Mouse (Mus musculus) adrenal gland, adult (tissue): ENCODE measurements at regions not wholly inside any gene's neighbourhood (a gene's known extent, or its start where the extent isn't known, plus 50 kb on each side); places are given as distances from the start of the nearest gene placed in this dataset.

Experiments used
- DNase-seq, 2 experiments: peaks; one replicate each; pipeline ENCODE4 v3.0.0; 2022 to 2023; ENCODE audit warnings: low spot score in 1 of 2; ENCODE audit not compliant: inconsistent age in 2 of 2

DNA sequence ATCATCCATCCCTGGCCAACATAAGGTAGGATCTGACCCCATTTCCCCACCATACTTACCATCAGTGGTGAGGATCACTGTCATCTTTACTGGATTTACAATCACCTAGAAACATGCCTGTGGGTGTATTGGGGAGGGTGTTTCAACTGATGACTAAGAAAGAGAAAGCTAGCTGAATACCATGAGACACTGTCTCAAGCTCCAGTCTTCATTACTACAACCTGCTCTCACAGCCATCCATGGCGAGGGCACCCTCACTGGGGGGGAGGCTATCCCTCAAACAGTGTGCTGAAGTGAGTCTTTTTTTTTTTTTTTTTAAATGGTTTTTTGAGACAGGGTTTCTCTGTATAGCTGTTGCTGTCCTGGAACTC is 154.9 kb downstream of the Qrsl1 start:
- DNase-seq, result no peak

DNA sequence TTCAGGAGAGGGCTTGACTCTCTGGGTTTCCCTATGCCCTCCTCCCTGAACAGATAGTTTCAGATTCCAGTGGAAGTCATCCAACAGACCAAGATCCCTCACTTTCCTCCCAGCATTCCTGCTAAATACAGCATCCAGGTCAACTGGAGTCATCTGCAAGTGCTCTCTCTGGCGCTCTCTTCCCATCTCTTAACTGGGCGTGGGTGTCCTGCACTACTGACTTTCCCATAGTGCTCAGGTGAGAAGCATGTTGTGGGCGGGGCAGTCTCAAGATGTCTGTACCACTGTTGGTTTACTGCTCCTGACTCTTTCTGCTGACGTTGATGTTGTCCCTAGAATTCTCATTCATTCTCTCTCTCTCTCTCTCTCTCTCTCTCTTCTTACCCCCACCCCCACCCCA is 154.0 kb downstream of the Qrsl1 start:
- DNase-seq, result no peak

DNA sequence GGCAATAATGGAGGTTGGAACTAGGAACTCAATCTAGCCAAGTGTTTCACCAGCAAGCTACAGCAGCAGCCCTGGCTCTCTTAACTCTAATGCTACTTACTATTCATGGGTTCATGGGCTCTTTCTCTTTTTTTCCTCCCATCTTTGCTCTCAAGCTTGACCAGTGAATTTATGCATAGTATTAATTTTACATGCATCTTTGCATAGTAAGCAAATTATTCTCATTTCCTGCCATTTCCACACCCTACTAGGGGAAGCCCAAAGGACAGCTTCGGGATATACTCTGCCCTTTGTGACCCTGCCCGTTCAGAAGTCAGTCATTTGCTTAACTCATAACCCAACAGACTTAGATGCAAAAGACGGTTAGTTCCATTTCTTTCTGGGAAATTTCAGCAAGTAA is 153.2 kb downstream of the Qrsl1 start:
- DNase-seq, result no peak

DNA sequence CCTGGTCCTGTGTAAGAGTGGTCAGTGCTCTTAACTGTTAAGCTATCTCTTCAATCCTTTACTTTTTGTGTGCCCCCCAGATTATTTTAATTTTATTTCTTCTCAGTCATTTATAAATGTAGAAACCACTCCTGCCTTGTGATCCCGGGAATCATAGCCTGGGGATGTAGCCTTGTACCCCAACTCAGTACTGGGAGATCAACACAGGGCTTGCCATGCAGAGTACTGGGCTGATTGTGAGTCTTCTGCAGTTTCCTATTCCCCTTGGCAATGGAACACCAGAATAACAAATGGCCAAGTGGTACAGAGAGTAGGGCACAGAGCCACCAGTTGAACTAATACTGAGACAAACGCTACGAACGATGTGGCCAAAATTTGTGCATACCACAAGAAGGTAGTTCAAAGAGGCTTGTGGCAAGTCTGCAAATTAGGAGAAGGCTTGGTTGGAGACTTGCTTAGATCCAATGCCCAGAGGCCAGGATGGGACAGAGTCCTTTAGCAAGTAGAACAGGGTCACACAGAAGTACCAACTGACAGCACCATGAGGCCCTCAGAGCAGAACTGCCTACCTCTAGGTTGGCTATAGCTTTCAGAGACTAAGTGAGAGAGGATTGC is 151.9 kb downstream of the Qrsl1 start:
- DNase-seq, result no peak

DNA sequence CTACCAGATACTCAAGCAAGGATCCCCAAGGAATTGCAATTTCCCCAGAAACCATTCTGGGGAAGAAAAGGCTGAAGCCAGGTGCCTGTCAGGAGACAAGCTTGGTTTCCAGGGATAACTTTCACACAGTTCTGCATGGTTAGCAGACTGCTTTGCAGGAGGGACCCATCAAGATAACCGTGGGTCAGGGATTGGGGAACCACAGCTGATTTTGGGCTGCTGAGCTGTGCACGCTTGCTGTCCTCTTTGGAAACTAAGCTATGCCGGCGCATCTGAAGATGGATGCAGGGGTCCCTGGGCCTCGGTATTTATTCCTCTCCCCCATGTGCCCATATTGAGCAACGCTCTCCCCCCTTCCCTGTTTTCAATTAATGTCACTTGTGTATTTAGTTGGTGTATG is 151.1 kb downstream of the Qrsl1 start:
- DNase-seq, result no peak

DNA sequence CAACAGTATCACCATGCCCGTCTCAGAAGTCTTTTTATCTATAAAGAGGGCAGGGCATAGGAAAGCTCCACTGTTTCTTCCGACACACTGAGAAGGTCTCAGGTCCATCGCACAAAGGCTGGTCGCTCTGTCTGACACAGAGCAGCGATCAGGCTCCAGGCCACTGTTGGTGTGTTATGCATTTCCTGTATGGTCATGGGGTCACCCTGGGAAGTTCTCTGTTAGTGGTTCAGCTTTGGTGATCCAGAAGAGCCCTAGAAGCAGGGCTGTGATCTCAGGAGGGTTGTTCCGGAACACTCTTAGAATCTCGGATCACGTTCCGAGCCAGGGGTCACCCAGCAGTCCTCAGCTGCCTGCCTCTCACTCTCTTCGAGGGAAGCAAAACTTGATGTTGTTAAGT is 150.7 kb downstream of the Qrsl1 start:
- no peak for DNase-seq

DNA sequence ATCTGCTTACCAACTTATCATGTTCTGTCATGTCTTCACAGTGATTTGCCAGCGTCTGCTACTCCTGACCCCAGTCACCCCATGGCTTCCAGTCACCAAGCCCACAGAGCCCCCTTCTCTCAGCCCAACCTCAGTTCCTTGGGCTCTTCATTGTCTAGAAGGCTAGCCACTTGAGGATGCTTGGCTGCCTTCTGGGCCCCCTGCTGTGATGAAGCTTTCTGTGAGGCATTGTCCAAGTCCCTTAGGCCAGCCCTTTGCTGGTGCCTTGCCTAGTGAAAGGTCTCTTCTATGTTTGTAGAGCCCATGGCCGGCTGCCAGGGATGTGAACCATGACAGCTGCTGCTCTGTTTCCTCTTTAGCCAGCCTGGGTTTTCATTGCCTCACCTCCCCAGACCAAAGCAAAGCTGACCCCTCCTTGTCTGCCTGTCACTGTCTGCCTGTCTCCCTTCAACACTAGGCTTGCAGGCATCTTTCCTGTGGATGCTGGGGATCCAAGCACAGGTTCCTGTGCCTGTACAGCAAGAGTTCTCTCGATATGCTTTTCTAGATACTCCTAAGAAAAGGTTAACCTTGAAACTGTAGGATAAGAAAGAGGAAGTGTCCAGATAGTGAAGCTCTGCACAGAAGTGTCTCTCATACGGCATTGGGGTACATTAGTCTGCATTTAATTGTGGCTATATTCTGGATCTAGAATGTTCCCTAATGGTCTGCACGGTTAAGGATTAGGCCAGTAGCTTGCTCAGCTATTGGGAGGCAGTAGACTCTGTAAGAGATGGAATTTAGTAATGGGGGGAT is 149.5 kb downstream of the Qrsl1 start:
- DNase-seq, result peak; percentile 40 to 68

DNA sequence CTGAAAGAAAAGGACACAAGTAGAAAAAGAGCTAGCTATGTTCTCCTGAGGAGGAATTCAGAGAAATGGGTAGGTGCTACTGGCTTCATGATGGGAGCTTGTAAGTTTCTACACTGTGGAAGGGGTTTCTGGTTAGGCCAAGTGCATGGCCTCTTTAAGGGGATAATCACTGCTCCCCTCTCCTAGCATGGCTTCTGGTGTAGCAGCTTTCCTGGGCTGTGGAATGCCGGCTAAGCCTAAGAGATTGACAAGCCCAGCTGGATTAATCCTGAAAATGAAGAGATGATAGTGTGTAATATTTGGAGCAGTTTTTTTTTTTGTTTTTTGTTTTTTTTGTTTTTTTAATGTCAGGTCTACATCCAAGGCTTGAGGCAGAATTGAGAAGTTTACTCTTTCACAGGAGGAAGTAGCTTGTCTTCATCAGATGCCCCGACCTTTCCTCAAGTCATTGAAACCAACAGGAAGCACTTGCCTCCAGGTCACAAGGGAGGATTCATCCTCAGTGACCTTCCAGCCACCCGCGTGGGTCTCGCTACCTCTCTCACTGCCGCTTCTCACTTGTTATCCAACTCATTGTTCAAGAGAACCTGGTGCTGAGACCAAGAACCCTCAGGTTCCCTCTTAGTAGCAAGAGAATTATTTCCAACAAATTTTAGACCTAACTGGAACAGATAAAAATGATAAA is 144.5 kb downstream of the Qrsl1 start:
- no peak for DNase-seq

DNA sequence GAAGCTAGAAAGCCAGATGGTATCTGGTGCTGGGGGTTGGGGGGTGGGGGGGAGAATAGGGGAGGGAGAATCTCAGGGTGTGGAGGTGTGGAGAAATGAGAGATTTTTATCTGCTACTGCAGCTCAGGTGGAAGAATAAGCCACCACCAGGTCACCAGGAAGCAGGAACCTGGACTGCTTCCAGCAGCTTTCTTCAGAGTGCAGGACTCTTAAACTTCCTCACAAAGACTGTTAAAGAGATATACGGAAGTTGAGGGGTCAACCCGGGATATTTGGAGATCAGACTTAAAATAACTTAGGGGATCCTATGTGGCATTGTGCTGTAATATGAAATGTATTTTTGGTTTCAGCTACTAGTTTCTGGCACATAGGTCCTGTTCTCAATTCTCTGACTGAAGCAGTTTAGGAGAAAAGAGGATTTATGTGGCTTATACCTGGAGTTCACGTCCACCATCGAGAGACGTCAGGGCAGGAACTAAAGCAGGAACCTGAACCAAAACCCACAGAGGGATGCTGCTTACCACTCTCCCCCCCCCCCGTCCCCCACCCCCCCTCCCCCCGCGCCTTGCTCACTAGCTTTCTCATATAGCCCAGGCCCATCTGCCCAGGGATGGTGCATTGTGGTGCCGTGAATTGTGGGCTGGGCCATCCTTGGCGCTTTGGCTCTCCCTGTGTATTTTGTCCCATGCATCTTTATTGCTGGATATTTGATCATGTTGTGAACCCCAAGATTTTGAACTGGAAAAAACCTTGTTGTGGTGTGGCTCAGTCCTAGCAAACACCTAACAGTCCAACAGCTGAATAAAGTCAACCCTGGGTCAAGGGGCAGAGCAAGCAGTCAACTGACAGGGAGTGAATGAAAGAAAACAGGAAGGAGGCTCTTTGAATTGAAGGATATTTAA is 143.2 kb downstream of the Qrsl1 start:
- DNase-seq, result peak; percentile 24 to 50

DNA sequence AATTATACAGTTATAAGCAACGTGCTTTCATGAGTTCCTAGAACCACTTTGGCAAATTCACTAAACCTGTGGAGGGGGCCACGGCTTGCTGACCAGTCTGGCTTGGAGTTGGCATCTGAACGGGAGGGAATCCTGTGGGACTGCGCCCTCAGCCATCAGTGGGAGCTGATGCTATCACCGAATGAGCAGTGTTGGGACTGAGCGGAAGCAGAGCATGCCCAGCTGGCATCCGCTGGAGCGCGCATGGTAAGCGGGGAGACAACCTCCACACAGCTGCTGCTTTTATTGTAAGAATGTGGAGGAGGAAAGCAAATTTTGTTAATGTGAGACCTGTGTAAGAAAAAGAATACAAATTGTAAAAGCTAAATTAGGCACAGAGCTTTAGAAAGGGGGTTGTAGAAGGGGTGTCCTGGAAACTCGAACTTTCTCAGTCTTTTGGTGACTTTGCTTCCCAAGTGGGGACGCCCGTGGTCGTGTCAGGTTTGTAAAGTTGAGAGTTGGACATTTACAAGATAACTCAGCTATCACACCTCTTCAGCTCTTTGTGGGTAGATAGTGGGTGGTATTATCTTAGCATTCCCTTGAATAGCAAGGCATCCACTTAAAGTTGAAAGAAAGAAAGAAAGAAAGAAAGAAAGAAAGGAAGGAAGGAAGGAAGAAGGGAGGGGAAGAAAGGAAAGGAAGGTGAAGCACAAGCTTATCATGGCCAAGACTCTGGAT is 142.2 kb downstream of the Qrsl1 start:
- DNase-seq, result no peak

DNA sequence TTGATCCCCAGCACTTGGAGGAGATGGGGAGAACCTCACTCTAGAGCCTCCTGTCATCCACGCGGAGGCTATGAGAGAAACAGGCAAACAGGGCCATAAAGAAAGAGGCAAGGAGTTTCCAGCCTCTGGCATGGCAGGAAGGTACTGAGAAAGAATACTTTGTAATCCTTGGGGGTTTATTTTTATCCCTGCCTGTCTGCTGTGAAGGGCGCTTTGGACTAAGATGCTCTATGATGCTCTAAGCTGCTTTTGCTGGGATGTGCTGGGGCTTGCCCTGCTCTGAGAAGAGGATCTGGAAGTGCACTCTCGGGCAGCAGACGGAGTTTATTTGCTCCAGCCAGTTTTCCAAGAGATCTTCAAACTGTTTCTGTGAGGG is 141.7 kb downstream of the Qrsl1 start:
- DNase-seq, result no peak

DNA sequence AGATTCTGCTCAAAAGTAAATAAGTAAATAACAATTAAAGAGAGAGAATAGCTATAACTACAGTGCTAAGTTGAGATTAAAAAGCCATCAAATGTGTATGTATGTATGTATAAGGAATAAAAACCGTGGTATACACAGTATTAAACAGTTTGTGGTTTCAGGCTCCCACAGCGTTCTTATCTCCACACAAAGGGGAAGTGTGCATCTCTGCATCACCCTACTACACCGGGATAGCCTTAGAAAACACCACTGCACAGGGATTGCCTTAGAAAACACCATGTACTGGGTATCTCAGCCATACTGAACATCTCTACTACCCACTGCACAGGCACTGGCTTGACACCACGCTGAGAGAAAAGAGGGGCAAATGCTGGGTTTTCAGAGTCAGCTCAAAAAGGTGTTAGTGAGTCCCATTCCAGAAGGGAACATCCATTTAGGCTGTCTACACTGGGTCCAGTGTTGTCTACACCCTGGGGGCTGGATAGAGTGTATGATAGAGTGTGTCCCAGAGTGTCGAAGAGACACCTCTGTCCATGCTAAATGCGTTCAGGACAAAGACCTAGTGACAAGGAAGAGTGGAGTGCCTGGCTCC is 139.5 kb downstream of the Qrsl1 start:
- DNase-seq, result no peak

DNA sequence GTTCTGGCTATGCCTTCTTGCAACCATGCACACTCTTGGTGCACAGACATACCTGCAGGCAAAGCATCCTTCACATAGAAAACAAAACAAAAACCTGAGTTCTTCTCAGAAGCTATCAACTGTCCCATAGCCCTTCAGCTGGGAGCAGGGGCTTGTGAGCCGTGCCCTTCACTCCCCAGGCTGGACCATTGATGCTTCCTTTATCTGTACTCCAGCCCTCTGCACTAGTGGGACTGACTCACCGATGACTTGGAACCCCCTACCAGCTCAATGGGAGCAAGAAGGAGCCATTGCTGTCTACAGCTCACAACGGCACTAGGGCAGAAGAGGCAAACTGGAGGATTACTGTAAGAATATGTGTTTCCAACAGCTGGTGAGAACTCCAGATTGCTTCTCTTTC is 137.0 kb downstream of the Qrsl1 start:
- no peak for DNase-seq

DNA sequence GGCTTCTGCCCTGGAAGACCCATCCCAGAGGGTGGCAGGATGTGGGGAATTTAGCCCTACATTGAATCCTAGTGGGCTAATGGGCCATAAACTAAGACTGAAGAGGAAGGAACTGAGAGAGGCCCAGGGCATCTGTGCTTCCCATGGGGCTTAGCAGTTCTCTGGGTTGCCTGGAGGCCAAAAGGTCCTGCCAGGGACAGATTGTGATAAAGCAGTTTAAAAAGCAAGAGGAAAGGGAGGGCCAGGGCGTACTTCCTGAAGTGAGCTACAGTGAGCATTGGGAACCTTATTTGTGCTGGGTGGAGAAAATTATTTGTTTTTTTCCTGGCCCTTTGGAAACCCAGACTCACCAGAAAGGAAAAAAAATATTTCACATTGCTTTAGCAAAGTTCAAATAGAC is 136.3 kb downstream of the Qrsl1 start:
- DNase-seq, result peak; percentile 40 to 43

DNA sequence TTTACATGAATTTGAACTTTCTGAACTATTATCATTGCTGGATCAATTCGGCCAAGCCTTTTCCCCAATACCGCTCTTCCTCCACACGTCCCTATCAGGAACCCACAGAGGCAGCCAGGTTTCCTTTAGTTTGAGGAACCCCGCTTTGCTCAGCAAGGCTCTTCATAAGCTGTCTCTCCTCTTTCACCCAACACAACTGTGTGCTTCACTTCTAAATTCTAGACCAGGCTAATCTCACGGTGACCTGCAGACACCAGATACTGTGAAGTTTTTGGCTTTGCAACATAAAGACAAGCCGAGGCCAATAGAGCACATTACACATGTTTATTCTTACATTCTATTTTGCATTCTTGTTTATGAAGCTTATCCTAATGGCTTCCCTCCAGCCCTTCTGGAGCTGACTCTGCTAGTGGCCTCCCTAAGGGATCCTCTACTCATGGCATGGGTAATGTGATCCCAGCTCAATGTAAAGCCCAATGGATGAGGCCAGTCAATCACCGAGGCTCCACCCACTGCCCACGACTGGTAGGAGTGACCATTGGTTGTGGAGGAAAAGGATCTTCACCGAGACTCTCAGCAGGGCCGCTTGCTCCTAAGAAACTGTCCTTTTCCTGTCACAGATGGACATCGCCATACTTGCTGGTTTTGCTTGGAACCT is 135.6 kb downstream of the Qrsl1 start:
- DNase-seq, result no peak

DNA sequence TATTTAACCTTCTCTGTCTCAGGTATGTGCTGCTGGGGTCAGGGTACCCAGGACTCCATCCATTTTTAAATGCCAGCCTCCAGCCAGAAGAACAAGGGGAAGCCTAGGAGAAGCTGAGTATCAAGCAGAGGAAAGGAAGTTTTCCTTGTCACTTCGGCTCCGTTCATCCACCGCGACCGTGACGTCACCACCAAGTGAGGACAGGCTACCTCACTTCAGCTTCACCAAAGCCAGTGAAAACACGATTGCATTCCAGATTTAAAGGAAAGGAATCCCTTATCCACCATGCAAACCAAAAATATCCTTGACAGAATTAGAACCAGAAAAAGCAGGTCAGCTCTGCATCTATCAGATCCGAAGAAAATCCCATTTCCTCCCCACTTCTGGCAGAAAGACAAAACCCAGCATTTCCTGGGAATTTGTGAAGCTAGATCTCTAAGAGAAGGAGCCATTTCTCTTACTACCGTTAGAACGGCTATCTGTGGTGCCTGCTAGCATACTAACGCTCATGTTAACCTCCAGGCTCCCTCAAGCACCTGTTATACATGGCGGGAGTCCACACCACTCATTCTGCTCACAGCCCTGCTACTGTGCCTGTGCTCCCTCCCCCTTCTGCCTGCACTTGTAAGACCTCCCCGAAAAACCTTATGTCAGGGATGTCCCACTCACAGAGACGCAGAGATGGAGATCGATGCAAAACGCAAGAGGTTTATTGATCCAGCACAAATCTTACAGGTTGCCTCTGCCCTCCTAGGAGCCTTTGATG is 133.4 kb downstream of the Qrsl1 start:
- no peak for DNase-seq

DNA sequence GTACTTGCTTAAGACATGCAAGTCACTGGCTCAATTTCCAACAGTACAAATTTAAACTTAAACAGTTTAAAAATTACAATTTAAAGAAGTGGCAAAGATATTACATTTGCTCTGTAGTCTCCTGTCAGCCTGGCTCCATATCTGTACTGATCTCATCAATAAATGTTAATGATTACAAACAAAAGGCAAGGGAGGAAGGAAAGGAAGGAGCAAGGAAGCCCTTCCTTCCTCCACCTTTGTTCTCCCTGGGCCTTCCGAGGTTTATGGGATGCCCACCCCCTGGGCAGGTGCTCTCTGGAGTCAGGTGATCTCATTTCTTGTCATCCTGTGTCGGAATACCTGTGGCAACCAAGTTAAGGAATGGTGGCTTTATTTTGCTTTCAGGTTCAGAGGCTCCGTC is 132.5 kb downstream of the Qrsl1 start:
- DNase-seq, result no peak

DNA sequence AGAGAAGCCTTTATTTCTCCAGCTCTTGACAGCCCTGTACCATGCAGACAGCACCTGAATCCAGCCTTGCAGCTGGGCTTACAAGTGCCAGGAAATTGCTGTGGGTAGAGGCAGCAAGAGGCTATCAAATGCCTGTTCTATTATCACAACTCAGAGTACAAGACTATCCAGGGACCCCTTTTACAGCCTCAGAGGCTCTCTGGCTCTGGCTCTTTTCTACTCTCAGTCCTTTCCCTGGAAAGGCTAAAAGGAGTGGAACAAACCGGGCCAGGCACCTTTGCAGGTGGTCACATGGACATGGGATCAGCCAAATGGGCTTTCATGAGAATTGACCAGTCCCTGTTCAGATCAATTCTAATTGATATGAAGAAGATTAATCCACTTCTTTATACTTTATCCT is 125.7 kb downstream of the Qrsl1 start:
- DNase-seq, result no peak
